Mouse (Mus musculus): Measurements from ENCODE around the gene Arhgap11a.

Arhgap11a gene

DNA sequence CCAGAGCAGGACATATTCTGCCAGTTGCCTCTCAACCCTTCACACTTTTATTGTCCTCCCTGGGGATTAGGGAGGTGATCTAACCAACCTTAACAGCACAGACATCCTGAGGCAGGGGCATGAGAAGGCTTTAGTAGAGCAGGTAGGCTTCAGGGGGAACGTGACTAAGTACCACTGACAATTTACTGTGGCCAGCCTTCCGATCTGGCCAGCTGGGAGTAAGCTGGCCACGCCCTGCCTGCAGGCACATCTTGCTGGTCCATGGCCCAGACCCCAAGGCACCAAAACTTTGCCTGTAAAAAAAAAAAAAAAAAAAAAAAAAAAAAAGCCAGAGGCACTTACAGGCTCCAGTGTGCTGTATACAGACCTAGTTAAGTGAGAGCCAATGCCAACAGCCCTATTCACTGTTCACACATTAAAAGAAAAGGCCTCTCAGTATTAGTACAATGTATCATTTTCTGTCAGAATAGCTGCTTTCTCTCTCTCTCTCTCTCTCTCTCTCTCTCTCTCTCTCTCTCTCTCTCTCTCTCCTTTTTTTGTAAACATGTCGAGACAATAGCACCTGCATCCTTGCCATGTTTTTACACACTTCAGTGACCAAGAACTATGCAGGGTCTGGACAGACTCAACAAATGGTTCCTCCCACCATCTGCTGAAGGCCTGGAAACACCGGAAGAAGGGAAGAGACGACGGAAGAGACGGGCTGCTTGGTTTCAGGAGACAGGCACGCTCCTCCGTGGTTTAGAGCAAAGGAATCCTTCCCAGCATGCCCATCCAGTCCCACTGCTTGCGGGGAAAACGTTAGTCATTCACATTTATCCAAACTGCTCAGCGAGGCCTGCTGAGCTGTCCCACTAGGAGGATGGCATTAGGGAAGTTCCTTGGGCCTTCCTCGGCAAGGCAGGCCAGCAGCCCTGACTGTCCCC lies 30.5 kb downstream of the Arhgap11a start:
- peak in 1 of 2 experiments; percentile 34 for DNase-seq (ENCODE audit: low spot score in 2 of 2)

DNA sequence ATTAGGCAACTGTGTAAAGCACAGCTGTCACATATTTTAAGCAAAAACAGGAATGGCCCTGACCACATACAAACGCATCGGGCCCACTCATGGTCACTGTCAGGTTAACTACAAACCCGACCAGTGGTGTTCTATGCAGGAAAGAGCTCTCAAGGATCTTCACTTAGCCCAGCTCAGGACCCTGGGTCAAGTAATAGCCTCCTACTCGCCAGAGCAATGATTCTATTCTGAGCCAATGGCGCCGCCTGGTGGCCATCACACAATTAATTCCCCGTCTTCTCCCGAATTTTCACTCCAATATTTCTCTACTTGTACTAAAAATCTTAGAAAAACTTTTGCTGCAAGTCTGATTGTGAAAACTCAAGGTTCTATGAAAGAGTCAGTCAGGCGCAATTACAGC lies 40.8 kb downstream of the Arhgap11a start:
- DNase-seq (ENCODE audit: low spot score in 2 of 2): peak; percentile 28 to 71

DNA sequence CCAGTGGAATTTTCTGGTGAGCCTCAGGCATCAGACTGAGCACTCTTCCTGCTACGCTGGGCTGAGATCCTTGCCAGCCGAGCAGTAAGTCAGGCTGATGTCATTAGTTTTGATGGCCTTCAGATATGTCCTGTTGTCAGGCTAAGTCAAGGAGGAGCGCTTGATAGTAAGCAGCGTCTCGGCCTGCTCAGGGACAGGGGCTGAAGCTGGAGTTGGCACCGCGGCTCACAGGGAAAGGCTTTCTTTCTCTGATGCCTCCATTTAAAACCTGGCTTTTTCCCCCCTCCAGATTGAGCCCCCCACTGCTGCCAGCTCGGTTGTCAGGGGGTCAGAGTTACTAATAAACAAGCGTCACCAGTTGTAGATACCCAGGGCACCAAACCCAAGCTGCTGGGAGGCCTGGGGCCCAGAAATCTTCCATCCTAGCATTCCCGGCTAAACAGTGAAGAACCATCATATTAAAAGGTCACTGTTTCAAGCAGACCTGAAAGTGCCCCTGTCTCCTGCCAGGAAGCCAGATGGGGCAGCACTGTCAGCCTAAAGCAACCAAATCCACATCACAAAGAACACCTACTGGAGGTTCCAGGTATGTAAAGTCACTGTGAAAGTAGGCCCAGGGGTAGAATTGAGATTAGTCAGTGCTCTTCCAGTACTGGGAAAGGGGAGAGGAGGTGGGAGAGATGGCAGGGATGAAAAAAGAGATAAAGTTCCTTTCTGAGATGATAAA lies 41.4 kb downstream of the Arhgap11a start:
- no peak for DNase-seq (ENCODE audit: low spot score in 2 of 2)

- no peak for DNase-seq (ENCODE audit: low spot score in 2 of 2)
Observed at GRCm38 (mm10) chr2:113805765-113806164, 42.7 kb downstream of the Arhgap11a start.

DNA sequence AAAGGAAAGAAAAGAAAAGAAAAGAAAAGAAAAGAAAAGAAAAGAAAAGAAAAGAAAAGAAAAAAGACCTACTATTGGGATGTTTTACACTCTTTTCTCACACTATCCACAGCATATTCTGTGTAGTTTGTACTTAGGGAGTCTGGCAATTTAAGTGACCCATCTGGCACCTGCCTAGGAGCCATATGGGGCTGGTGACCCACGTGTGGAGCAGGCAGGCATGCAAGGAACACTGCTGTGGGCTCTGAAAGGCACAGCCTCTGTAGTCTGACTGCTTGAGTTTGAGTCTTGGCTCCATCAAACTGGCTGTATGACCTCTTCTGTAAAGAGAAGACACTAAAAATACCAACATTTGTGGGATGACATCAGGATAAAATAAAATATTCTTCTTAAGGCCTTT lies 44.7 kb downstream of the Arhgap11a start:
- no peak for DNase-seq (ENCODE audit: low spot score in 2 of 2)

- no peak for DNase-seq (ENCODE audit: low spot score in 2 of 2)
Observed at GRCm38 (mm10) chr2:113800846-113801245, 47.6 kb downstream of the Arhgap11a start.

DNA sequence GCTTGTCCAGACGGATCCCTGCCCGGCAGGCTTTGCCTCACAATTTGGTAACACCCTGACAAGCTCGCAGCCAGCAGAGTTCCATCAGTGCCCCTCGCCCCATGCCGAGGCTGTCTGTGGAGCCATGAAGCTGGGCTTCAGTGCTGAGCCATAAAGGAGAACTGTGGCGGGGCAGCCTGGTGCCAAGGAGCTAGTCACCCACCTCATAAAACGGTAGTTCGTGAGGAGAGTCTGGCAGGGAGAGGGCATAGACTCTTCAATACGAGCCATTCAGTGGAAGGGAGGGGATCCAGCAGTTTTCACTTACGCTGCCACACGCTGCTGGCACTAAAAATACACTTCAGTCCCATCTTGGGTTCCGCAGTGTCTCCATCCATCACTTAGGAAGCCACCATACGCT lies 49.9 kb downstream of the Arhgap11a start:
- no peak for DNase-seq (ENCODE audit: low spot score in 2 of 2)

DNA sequence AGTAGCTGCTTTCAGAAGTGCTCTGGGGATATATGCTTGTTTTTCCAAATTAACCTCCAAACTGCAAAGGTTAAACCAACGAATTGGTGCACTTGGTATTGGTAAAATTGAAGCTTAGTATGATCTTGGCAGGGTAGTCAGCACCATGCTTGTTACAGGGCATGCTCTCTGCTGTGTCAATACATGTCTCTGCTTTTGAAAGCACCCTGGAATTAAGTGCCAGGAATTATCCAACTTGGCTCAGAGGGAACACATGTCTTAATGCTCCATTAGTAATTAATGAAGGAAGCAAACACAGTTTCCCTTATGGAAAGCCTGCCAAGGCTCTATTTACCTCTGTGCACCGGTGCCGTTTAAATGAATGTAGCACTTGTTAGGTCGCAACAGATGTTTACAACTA lies 53.3 kb downstream of the Arhgap11a start:
- no peak for DNase-seq (ENCODE audit: low spot score in 2 of 2)

DNA sequence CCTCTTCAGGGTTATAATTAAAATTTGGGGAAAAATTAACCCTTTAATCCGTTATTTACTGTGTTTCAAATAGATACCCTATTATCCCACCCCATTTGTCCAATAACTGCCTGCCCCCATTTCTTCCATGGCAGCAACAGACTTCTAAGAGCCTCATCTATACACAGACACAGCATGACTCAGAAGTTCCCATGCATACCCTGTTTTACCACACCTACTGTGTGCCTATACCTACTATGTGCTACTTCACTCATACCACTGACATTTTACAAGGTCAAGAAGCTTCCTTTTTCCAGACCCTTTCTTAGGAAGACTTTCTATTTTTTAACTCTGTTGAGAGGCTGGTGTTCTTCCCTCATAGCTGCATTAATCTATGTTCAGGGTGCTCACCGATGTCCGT lies 54.9 kb downstream of the Arhgap11a start:
- DNase-seq (ENCODE audit: low spot score in 2 of 2): no peak

DNA sequence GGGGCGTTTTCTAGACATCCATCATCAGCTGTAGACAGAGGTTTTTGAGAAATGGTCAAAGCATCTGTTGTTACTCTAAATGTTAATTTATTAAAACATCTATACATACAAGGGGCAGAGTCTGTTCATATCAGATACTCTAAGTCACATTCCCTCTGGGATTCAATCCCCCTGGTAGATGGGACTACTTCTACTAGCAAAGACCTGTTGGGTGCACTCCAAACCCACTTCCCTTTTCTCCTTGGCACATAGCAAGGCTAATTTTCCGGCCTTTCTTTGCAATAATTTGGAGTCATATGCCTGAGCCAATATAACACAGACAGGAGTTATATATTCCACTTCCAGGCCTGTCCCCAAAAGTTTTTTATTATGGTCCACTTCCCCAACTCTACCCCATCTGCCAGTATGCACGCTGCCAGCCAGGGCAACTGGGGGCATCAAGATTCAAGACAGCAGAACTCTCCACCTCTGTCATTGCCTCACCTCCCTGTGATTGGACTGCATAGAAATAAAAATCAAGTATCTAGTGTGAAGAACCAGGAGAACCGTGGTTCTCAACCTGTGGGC lies 59.6 kb downstream of the Arhgap11a start:
- no peak for DNase-seq (ENCODE audit: low spot score in 2 of 2)

GRCm38 (mm10) chr2:113787882-113788281 lies 60.6 kb downstream of the Arhgap11a start:
- no peak for DNase-seq (ENCODE audit: low spot score in 2 of 2)

DNA sequence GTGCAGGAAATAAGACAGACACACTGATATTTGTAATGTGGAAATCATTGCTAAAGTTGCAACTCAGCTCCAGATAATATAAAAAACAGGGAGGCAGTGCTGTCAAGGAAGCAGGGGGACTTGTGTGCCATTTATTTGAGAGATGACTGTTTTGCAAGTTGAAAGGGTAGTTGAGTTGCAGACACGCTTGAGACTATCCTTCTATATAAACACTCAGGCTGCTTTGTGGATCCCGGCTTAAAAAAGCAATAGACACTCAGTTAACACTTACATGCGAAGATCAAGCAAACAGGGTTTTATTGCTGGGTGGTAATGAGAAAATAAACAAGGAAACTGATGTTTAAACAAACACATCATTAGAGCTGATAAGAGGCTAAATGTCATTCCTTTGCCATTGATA lies 63.6 kb downstream of the Arhgap11a start:
- no peak for DNase-seq (ENCODE audit: low spot score in 2 of 2)

DNA sequence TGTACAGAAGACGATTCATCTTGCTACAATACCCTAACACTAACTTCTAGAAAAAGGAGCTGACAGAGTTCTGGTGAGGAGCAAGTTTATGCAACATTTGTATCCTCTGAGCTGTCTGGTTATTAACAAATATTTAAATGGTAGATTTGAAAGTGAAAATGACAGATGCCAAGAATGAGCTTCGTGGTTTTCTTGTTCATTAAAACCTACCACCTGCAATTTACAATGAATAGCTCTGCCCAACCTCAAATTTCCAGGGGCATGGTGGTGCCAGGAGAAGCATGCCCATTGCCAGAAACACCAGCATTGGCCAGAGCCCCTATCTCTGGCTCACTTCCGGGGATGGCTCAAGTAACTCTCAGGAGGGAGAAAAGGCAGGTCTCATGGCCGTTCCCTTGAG lies 66.9 kb downstream of the Arhgap11a start:
- DNase-seq (ENCODE audit: low spot score in 2 of 2): no peak
